Mouse (Mus musculus) kidney, postnatal 14 days (tissue): ENCODE measurements around the gene Bche.

Experiments
- DNase-seq: peaks from one replicate; pipeline ENCODE4 v3.0.0; 2022; ENCODE audit warnings: mixed read lengths

Bche gene

GRCm38 (mm10) chr3:73708410-73708714 lies at the start of gene Bche:
Bche (minus strand) TSS chr3:73708415.
- DNase-seq, result no peak

- DNase-seq, result no peak
Observed at GRCm38 (mm10) chr3:73741998-73742397, 33.8 kb upstream of the Bche start.

DNA sequence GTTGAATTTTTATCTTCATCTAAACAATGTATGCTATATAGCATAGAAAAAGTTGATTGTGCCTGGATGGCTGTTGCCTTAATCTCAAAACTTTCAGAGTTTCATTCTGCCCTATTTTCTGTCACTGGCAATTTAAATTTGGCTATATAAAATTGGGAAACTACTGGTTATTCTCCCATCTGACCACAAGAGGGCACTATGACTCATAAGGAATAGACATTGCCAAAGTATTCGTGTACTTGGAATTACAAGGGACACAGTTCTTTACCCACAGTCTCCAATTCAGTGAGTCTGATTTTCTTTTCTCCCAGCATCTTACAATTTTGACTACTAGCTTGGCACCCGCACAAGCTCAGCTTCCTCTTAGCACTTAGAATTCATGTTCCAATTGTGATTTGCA lies 23.5 kb upstream of the Bche start:
- no peak for DNase-seq

- no peak for DNase-seq
Observed at GRCm38 (mm10) chr3:73729511-73729910, 21.3 kb upstream of the Bche start.

- DNase-seq, result no peak
Observed at GRCm38 (mm10) chr3:73725711-73726110, 17.5 kb upstream of the Bche start.

DNA sequence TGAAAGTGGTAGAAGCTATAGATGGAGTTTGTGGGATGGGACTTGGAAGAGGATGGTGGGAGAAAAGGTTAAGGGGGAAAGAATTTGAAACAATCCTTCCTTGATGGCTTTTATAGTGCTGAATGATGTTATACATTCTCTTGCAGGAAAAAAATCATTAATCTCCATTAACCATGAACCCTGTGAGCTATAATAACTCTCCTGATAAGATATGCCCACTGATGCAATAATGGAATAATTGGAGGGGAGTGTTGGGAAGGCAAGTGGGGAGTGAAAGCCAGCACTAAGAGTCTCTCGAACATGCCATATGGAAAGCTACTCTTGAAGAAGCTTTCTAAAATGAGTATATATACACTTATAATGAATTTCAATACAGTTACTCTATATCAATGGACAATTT lies 16.7 kb upstream of the Bche start:
- DNase-seq, result no peak

- DNase-seq, result no peak
Observed at GRCm38 (mm10) chr3:73717610-73718284, 9.5 kb upstream of the Bche start.

DNA sequence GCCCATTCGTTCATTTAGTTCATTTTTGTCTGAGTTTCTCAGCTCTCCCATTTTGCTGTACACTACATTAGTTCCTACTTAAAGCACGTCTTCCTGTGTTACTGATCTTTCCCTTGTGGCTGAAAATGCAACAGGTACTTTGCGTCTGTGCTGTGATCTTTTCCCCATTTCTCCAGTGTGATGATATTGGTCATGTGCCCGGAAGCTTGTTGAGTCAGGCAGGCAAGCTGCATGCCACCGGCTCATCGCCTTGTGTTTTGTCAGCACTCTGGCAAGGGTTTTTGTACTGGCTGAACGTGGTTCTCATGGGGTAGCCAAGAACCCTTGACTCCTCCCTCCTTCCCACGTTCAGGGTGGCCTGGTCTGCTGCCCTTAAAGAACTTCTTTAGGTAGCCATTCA lies 1.7 kb upstream of the Bche start:
- DNase-seq, result no peak

GRCm38 (mm10) chr3:73707461-73708409 lies 480 bp downstream of the Bche start:
- peak; percentile 62 for DNase-seq

DNA sequence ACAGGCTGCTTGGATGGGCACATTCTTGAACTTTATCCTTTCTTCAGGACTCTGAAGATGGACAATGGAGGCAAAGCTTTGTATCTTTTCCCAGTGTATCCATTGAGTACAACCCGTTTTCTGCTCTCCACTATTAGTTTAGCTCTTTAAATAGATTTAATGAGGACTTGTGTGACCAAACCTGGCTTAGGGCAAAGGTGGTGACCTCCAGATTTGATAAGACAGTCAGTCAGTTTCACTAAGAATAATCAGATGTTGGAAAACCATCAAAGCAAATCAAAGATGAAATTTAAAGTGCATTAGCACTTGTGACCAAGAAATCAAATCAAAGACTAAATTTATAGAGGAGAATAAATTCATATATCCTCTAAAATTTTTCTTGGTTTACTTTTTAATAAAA lies 1.7 kb downstream of the Bche start:
- no peak for DNase-seq

DNA sequence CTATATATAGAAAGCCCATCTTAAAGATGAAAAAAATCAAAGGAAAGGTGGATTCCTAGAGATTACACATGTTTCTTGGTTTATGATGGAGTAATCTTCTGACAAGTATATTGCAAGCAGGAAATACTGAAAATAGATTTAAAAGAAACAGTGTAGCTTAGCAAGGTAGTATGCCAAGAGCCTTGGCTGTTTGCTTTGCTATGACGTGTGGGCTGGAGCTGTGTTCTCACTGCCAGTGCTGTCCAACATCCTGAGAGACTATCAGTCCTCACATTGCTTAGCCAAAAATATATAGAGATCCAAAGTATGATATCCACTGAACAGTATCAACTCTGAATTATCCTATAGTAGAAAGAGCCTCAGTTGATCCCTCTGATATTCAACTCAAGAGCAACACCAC lies 9.3 kb downstream of the Bche start:
- DNase-seq, result no peak

DNA sequence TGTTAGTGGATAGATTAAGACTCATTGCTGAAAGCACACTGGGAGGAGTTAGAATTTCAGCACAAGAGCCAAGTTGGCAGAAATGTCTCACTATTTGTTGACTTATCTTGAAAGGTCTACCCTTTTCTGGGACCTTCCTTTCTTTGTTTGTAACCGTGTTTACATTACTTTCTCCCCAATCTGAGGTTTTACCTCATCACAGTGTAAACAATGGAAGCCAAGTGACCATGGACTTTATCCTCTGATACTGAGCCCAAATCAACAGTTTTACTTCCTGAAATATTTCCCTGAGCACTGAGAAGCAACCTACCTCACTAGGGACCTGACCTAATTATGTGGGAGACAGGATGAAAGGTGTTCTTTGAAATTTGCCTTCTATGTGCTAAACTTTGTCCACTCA lies 34.9 kb downstream of the Bche start:
- no peak for DNase-seq

DNA sequence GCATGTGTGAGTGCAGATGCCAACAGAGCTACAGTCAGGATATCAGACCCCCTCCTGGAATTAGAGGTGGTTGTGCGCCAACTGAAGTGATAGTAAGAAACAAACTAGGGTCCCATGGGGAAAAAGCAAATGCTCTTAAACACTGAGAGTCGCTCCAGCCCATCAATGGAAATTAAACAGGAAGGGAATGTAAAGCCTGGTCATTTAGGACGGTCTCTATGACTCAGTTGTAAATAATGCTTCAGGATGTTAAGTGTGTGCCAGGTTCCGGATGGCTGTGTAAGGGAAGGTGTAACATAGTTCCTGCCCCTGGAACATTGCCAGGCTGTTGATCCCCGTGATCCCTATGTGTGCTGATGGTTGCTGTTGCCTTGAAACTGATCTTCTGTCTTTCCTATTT lies 40.0 kb downstream of the Bche start:
- DNase-seq, result no peak

DNA sequence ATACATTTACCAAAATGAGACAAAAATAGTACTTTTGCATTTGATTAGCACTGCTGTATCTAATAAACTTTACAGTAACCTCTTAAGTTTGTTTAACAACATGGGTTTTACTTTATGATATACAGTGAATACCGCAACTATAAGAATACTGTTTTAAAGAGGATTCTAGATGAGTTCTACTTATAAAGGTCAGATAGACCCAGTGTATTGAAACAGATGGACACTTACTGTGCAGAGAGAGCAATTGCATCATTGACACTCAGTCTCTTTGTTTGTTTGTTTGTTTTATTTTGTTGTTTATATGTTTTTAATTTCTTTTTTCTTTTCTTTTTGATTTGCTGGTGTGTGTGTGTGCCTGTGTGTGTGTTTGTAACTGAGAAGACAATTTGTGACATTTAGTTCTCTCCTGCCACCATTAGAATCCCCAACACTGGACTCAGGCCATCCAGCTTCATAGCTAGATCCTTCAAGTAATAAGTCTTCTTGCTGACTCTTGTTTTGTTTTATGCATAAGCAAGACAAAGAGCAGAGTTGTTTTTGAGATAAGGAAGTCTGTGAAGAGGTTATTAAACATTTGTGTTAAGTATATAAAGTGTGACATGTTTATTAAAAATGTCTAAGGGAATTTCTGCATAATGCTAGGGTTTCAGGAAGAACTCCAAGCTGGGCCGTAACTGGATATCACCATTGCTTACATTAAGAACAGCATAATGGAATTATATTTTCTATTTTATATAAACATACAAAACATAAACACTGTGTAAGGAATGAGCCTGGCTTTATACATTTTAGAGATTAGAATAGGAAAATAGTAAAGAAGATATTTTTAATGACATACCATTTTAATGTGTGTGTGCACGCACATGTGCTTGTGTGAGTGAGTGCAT lies 40.7 kb downstream of the Bche start:
- DNase-seq, result no peak

DNA sequence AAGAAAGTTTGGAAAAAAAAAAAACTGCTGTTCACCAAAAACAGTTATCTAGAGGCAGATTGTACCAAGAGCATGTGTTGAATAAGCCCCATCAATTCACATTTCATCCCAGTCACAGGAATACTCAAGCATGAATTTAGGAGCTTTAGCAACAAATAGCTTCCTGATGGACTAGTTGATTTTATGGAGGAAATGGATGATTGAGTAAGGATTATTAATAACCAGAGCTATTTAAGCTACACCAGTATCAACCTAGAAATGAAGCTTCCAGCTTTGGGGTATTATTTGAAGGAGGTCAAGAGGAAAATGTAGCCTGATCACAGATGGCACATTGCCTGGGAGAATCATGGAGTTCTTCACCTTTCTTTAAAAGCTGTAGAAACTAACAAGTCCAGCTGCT lies 57.9 kb downstream of the Bche start:
- no peak for DNase-seq

- no peak for DNase-seq
Observed at GRCm38 (mm10) chr3:73647064-73647463, 61.2 kb downstream of the Bche start.

DNA sequence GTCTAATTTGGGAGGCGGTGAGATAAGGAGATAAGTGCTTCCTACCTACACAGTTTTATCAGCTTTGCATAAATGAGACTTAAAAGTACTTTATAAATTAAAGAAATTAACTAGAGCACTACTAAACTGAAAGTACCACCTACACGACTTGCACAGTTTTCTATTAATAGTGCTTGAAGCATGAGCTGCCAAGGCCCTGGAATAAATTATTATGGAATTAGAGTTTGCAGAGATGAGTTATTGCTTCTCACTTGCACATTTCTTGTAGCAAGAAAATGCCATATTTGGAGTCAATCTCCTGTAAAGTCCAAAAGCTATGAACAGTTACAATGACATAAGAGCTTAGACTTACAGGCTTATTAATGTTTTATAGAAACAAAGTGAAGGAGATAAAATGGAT lies 96.8 kb downstream of the Bche start:
- DNase-seq, result no peak

GRCm38 (mm10) chr3:73591757-73592533 lies 116.3 kb downstream of the Bche start:
- no peak for DNase-seq
